Mouse (Mus musculus) kidney, embryonic 16.5 days (tissue): ENCODE data around the gene Dhx58. TPM values are rescaled to one million over a fixed set of nuclear protein-coding genes. Genes with fewer than 3 reads are reported as not detected.

ENCODE experiments used
- ATAC-seq: fragments of 200-750 bp; cut with Nextera tagmentation; 2 replicates; pipeline ENCODE4 v1.8.0; 2017; ENCODE audit warnings: moderate TSS enrichment; ENCODE audit not compliant: low FRiP score, low TSS enrichment
- H3K27ac ChIP-seq: fragments of 300-500 bp; sonication (generic); 2 replicates; pipeline ENCODE4 v1.5.1; 2014; ENCODE audit warnings: low read length
- H3K27me3 ChIP-seq: fragments of 300-500 bp; sonication (generic); 2 replicates; pipeline ENCODE4 v1.6.1; 2014; ENCODE audit warnings: low read length, control low read depth, mixed read lengths; ENCODE audit not compliant: insufficient read depth
- H3K36me3 ChIP-seq: fragments of 300-500 bp; sonication (generic); 2 replicates; pipeline ENCODE4 v1.6.1; 2014; ENCODE audit warnings: low read length, control low read depth, mixed read lengths; ENCODE audit not compliant: insufficient read depth
- H3K4me1 ChIP-seq: fragments of 300-500 bp; sonication (generic); 2 replicates; pipeline ENCODE4 v1.6.1; 2014; ENCODE audit warnings: low read length, control low read depth, mixed read lengths; ENCODE audit not compliant: insufficient read depth
- H3K4me2 ChIP-seq: fragments of 300-500 bp; sonication (generic); replicated peaks from 2 replicates; pipeline ENCODE4 v1.6.1; 2014; ENCODE audit warnings: low read depth, low read length
- H3K4me3 ChIP-seq: fragments of 300-500 bp; sonication (generic); 2 replicates; pipeline ENCODE4 v1.5.1; 2014; ENCODE audit warnings: mild to moderate bottlenecking, low read length
- H3K9ac ChIP-seq: fragments of 300-500 bp; sonication (generic); replicated peaks from 2 replicates; pipeline ENCODE4 v1.6.1; 2014; ENCODE audit warnings: low read length
- H3K9me3 ChIP-seq: fragments of 300-500 bp; sonication (generic); 2 replicates; pipeline ENCODE4 v1.6.1; 2016; ENCODE audit warnings: low read length, control low read depth
- WGBS: fragments of 180-500 bp; shearing (Covaris S2); extraction: QIAGEN DNeasy Blood & Tissue Kit; methylation state at CpG from one replicate; pipeline ENCODE4 v1.1.7; 2014; 5-methylcytosine and 5-hydroxymethylcytosine counted together
- polyA plus RNA-seq: library from polyadenylated mRNA; unstranded; fragments of >200 nt; fragmentation: Nextera tagmentation; extraction: Ambion mirVana; gene quantifications from 2 replicates; pipeline ENCODE4 v1.2.1, GENCODE M21; 2015

Dhx58 gene
- polyA plus RNA-seq, 1 experiment from 2014 or later: 3.2 TPM

GRCm38 (mm10) chr11:100724919-100725512 lies 20.9 kb upstream of the Dhx58 start:
- no peaks in the 10 kb centered on the region for H3K9me3 ChIP-seq
- ATAC-seq: no peak
- H3K9ac ChIP-seq: no peak overlapping the region; the same call in 1 of the 2 replicates
- 36% methylated on average over 5 of the region's 5 CpGs for WGBS
- 0 out of 2 replicates have a peak, but pooled peaks cover 4% of the 10 kb centered on the region for H3K36me3 ChIP-seq
- no peak overlapping the region for H3K4me2 ChIP-seq
- H3K4me3 ChIP-seq: no peak overlapping the region
- H3K27ac ChIP-seq: peak overlapping the region; percentile 68
- H3K4me1 ChIP-seq: peaks cover 32% of the 10 kb centered on the region
- H3K27me3 ChIP-seq: no peaks in the 10 kb centered on the region

GRCm38 (mm10) chr11:100722493-100723028 lies 18.5 kb upstream of the Dhx58 start:
- H3K27me3 ChIP-seq: no peaks in the 10 kb centered on the region

GRCm38 (mm10) chr11:100721776-100722492 lies 17.9 kb upstream of the Dhx58 start:
- H3K27ac ChIP-seq: peak overlapping the region; percentile 69
- no peak for ATAC-seq
- 77% methylated on average over 8 of the region's 8 CpGs for WGBS

More at GRCm38 (mm10) chr11:100722493-100723028, 18.5 kb upstream of the Dhx58 start:
- Histone ChIP-seq H3K9ac (no peak overlapping the region), H3K4me1 (peaks cover 35% of the 10 kb centered on the region), H3K4me3 (no peak overlapping the region), H3K9me3 (no peaks in the 10 kb centered on the region), H3K27ac (peak overlapping the region; percentile 69), H3K36me3 (peaks cover 18% of the 10 kb centered on the region), H3K4me2 (no peak overlapping the region)
- ATAC-seq: no peak
- WGBS: 30% methylated on average over 2 of the region's 2 CpGs

GRCm38 (mm10) chr11:100721254-100721653 lies 17.2 kb upstream of the Dhx58 start:
- Histone ChIP-seq H3K9ac (no peak overlapping the region), H3K4me1 (peaks cover 35% of the 10 kb centered on the region), H3K36me3 (peaks cover 28% of the 10 kb centered on the region), H3K27me3 (no peaks in the 10 kb centered on the region), H3K4me2 (no peak overlapping the region), H3K9me3 (no peaks in the 10 kb centered on the region), H3K4me3 (no peak overlapping the region), H3K27ac (peak overlapping the region; percentile 69)
- WGBS: 64% methylated on average over 4 of the region's 4 CpGs
- ATAC-seq: no peak

More at GRCm38 (mm10) chr11:100721776-100722492, 17.9 kb upstream of the Dhx58 start:
- Histone ChIP-seq H3K9ac (no peak overlapping the region), H3K9me3 (no peaks in the 10 kb centered on the region), H3K4me3 (no peak overlapping the region), H3K4me1 (peaks cover 35% of the 10 kb centered on the region), H3K4me2 (no peak overlapping the region; the same call in 1 of the 2 replicates), H3K27me3 (no peaks in the 10 kb centered on the region), H3K36me3 (peaks cover 23% of the 10 kb centered on the region)

GRCm38 (mm10) chr11:100720345-100720744 lies 16.3 kb upstream of the Dhx58 start:
- H3K4me1 ChIP-seq: peaks cover 33% of the 10 kb centered on the region
- no peak overlapping the region for H3K9ac ChIP-seq
- ATAC-seq: no peak
- H3K27ac ChIP-seq: peak overlapping the region; percentile 69; the same call in 1 of the 2 replicates
- no peaks in the 10 kb centered on the region for H3K9me3 ChIP-seq
- 76% methylated on average over 5 of the region's 5 CpGs for WGBS
- peaks cover 35% of the 10 kb centered on the region for H3K36me3 ChIP-seq
- no peak overlapping the region for H3K4me3 ChIP-seq
- H3K27me3 ChIP-seq: no peaks in the 10 kb centered on the region
- no peak overlapping the region for H3K4me2 ChIP-seq

GRCm38 (mm10) chr11:100719893-100720292 lies 15.8 kb upstream of the Dhx58 start:
- no peak for ATAC-seq
- 74% methylated on average over 11 of the region's 11 CpGs for WGBS

GRCm38 (mm10) chr11:100719312-100719711 lies 15.2 kb upstream of the Dhx58 start:
- Histone ChIP-seq H3K9me3 (no peaks in the 10 kb centered on the region), H3K27ac (no peak overlapping the region), H3K4me3 (no peak overlapping the region), H3K4me2 (no peak overlapping the region), H3K27me3 (no peaks in the 10 kb centered on the region), H3K36me3 (peaks cover 45% of the 10 kb centered on the region), H3K9ac (no peak overlapping the region), H3K4me1 (peaks cover 27% of the 10 kb centered on the region)
- 75% methylated on average over 3 of the region's 3 CpGs for WGBS
- ATAC-seq: peak; percentile 39; the same call in 1 of the 2 replicates

More at GRCm38 (mm10) chr11:100719893-100720292, 15.8 kb upstream of the Dhx58 start:
- no peaks in the 10 kb centered on the region for H3K27me3 ChIP-seq
- peaks cover 40% of the 10 kb centered on the region for H3K36me3 ChIP-seq
- peaks cover 28% of the 10 kb centered on the region for H3K4me1 ChIP-seq
- H3K9me3 ChIP-seq: no peaks in the 10 kb centered on the region
- no peak overlapping the region for H3K9ac ChIP-seq
- H3K27ac ChIP-seq: no peak overlapping the region
- H3K4me3 ChIP-seq: no peak overlapping the region
- no peak overlapping the region for H3K4me2 ChIP-seq

GRCm38 (mm10) chr11:100718866-100719265 lies 14.8 kb upstream of the Dhx58 start:
- Histone ChIP-seq H3K36me3 (peaks cover 45% of the 10 kb centered on the region), H3K4me2 (no peak overlapping the region), H3K9ac (no peak overlapping the region), H3K9me3 (no peaks in the 10 kb centered on the region), H3K27me3 (no peaks in the 10 kb centered on the region), H3K4me1 (peaks cover 31% of the 10 kb centered on the region), H3K4me3 (no peak overlapping the region), H3K27ac (no peak overlapping the region)
- WGBS: 92% methylated on average over 4 of the region's 4 CpGs
- ATAC-seq: no peak

- Histone ChIP-seq H3K4me2 (no peak overlapping the region), H3K4me1 (peaks cover 35% of the 10 kb centered on the region), H3K9me3 (no peaks in the 10 kb centered on the region), H3K27ac (no peak overlapping the region), H3K27me3 (no peaks in the 10 kb centered on the region), H3K9ac (no peak overlapping the region), H3K36me3 (peaks cover 45% of the 10 kb centered on the region), H3K4me3 (no peak overlapping the region)
- no peak for ATAC-seq
- 93% methylated on average over 7 of the region's 7 CpGs for WGBS
Observed at GRCm38 (mm10) chr11:100718462-100718861, 14.4 kb upstream of the Dhx58 start.

- Histone ChIP-seq H3K9me3 (no peaks in the 10 kb centered on the region), H3K4me1 (peaks cover 29% of the 10 kb centered on the region), H3K4me3 (no peak overlapping the region), H3K27me3 (no peaks in the 10 kb centered on the region), H3K4me2 (no peak overlapping the region), H3K27ac (no peak overlapping the region), H3K36me3 (peaks cover 45% of the 10 kb centered on the region), H3K9ac (no peak overlapping the region)
- WGBS: 90% methylated on average over 3 of the region's 3 CpGs
- no peak for ATAC-seq
Observed at GRCm38 (mm10) chr11:100716649-100717048, 12.6 kb upstream of the Dhx58 start.
